Mouse (Mus musculus) intestine, postnatal 0 days (tissue): ENCODE results near the gene Eya4. TPM values are rescaled to one million over a fixed set of nuclear protein-coding genes. Genes with fewer than 3 reads are reported as not detected.

Source experiments
- ATAC-seq: fragments of 200-750 bp; cut with Nextera tagmentation; 2 replicates; pipeline ENCODE4 v1.8.0; 2017; ENCODE audit warnings: mild to moderate bottlenecking, moderate TSS enrichment, moderate library complexity
- H3K27ac ChIP-seq: fragments of 300-500 bp; sonication (generic); 2 replicates; pipeline ENCODE4 v1.5.1; 2014; ENCODE audit warnings: mild to moderate bottlenecking, low read depth, low read length, moderate library complexity
- H3K27me3 ChIP-seq: fragments of 300-500 bp; sonication (generic); replicated peaks from 2 replicates; pipeline ENCODE4 v1.6.1; 2014; ENCODE audit warnings: low read length, mixed read lengths; ENCODE audit not compliant: control insufficient read depth, insufficient read depth
- H3K36me3 ChIP-seq: fragments of 300-500 bp; sonication (generic); 2 replicates; pipeline ENCODE4 v1.6.1; 2014; ENCODE audit warnings: mild to moderate bottlenecking, moderate library complexity; ENCODE audit not compliant: control insufficient read depth, insufficient read depth
- H3K4me1 ChIP-seq: fragments of 300-500 bp; sonication (generic); replicated peaks from 2 replicates; pipeline ENCODE4 v1.6.1; 2014; ENCODE audit warnings: antibody characterized with exemption, low read length, mixed read lengths; ENCODE audit not compliant: control insufficient read depth, insufficient read depth
- H3K4me2 ChIP-seq: fragments of 300-500 bp; sonication (generic); replicated peaks from 2 replicates; pipeline ENCODE4 v1.6.1; 2014; ENCODE audit warnings: low read depth, mild to moderate bottlenecking, moderate library complexity
- H3K4me3 ChIP-seq: fragments of 300-500 bp; sonication (generic); 2 replicates; pipeline ENCODE4 v1.5.1; 2014; ENCODE audit warnings: low read depth, low read length
- H3K9ac ChIP-seq: fragments of 300-500 bp; sonication (generic); 2 replicates; pipeline ENCODE4 v1.6.1; 2014; ENCODE audit warnings: mild to moderate bottlenecking, low read depth, low read length
- H3K9me3 ChIP-seq: fragments of 300-500 bp; sonication (generic); 2 replicates; pipeline ENCODE4 v1.6.1; 2016; ENCODE audit warnings: mixed run types; ENCODE audit not compliant: control insufficient read depth
- CTCF ChIP-seq: sonication (generic); IDR thresholded peaks from 2 replicates; pipeline ENCODE4 v1.5.1; 2016; ENCODE audit warnings: low read depth, mild to moderate bottlenecking, control low read depth, antibody characterized with exemption, moderate library complexity
- WGBS: fragments of 180-500 bp; shearing (Covaris S2); extraction: QIAGEN DNeasy Blood & Tissue Kit; methylation state at CpG from one replicate; pipeline ENCODE4 v1.1.7; 2014; 5-methylcytosine and 5-hydroxymethylcytosine counted together
- polyA plus RNA-seq: library from polyadenylated mRNA; unstranded; fragments of >200 nt; fragmentation: Nextera tagmentation; extraction: Ambion mirVana; gene quantifications from 2 replicates; pipeline ENCODE4 v1.2.1, GENCODE M21; 2015

Eya4 gene
- polyA plus RNA-seq, 1 experiment from 2014 or later = 0.69 TPM

DNA sequence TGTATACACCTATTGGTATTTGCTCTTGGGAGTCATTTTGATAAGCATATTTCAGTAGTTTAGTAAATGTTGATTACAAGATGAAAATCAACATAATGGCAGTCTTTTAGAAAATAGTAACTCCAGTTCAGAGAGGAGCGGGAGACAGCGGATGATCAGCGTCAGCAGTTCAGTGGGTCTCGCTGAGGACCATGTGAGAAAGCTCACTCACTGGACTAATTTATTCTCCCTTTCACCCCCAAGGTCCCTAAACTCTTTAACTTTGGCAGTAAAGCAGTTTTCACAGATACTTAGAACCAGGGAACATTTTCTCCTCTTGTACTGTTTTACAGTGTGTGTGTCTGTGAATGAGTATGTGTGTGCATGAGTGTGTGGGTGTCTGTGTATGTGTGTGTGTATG is 115.2 kb downstream of the Eya4 start:
- no peak for ATAC-seq
- H3K4me2 ChIP-seq = no peak overlapping the region
- H3K27me3 ChIP-seq = no peaks in the 10 kb centered on the region
- no peaks in the 10 kb centered on the region for H3K4me1 ChIP-seq
- no peak overlapping the region for H3K9ac ChIP-seq
- H3K27ac ChIP-seq = no peak overlapping the region
- no peak overlapping the region for H3K4me3 ChIP-seq
- TF ChIP-seq CTCF = no peak
- no peaks in the 10 kb centered on the region for H3K9me3 ChIP-seq
- no peaks in the 10 kb centered on the region for H3K36me3 ChIP-seq
- WGBS = 89% methylated on average over 4 of the region's 4 CpGs

DNA sequence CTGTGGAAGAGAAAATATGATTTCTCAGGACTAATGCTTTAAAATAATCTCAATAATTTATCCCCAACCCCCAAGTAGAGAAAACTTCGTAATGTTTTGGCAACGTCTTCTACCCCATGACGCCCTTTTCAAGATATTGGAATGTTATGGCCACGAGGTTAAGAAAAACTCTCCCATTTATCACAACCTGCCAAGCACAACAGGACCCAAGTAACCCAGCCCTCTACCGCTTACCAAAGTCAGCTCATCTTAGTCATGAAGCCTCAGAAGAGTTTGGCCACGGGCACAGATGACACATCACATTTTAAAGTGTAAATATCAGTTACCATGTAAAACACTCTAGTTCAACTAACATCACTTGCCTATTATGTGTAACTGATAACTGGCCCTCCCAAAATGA is 117.2 kb downstream of the Eya4 start:
- TF ChIP-seq CTCF = no peak
- H3K36me3 ChIP-seq = no peaks in the 10 kb centered on the region
- no peak overlapping the region for H3K27ac ChIP-seq
- H3K4me3 ChIP-seq = no peak overlapping the region
- ATAC-seq = no peak
- no peaks in the 10 kb centered on the region for H3K9me3 ChIP-seq
- no peak overlapping the region for H3K4me2 ChIP-seq
- H3K27me3 ChIP-seq = no peaks in the 10 kb centered on the region
- no peak overlapping the region for H3K9ac ChIP-seq
- WGBS = 61% methylated on average over 6 of the region's 6 CpGs
- H3K4me1 ChIP-seq = no peaks in the 10 kb centered on the region

DNA sequence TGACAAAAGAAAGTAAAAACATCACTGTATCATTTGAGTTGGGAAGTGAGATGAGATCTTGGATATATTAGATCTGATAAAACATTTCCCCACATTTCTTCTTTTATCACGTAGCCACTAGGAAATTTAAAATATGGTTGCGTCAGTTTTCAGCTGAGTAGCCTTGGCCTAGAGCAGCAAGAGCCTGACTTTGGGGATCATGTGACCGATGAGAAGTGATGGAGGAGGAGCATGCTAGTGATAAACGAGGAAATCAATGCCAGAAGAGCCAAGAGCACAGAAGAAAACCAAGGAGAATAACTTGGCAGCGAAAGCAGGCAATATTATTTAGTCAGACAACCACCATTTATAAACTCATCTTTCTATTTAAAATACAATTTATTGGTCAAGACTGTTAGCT is 119.7 kb downstream of the Eya4 start:
- no peak overlapping the region for H3K4me3 ChIP-seq
- H3K36me3 ChIP-seq = no peaks in the 10 kb centered on the region
- no peak for TF ChIP-seq CTCF
- H3K27ac ChIP-seq = no peak overlapping the region
- H3K9ac ChIP-seq = no peak overlapping the region
- no peaks in the 10 kb centered on the region for H3K9me3 ChIP-seq
- no peak overlapping the region for H3K4me2 ChIP-seq
- no peak for ATAC-seq
- no peaks in the 10 kb centered on the region for H3K27me3 ChIP-seq
- no peaks in the 10 kb centered on the region for H3K4me1 ChIP-seq
- WGBS = 81% methylated on average over 5 of the region's 5 CpGs

DNA sequence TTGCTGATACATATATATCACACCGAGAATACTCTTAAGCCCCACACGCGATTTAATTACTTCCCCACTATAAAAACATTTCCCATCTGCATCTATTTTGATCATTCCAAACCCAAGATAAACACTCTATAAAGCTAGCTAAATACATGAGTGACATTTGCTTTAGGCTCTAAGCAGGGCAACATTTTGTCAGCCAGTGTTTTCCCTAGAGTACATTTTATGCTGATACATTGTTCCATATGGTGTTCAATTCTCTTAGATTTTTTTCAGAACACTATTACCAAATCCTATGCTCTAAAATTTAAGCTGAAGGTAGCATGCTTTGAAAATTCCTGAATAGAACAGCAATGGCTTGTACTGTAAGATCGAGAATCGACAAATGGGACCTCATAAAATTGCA is 127.2 kb downstream of the Eya4 start:
- WGBS = 80% methylated on average over 5 of the region's 5 CpGs
- Histone ChIP-seq H3K4me1 (no peaks in the 10 kb centered on the region), H3K36me3 (no peaks in the 10 kb centered on the region), H3K9ac (no peak overlapping the region), H3K27ac (no peak overlapping the region), H3K4me3 (no peak overlapping the region), H3K9me3 (no peaks in the 10 kb centered on the region), H3K27me3 (no peaks in the 10 kb centered on the region), H3K4me2 (no peak overlapping the region)
- ATAC-seq = no peak
- TF ChIP-seq CTCF = no peak

DNA sequence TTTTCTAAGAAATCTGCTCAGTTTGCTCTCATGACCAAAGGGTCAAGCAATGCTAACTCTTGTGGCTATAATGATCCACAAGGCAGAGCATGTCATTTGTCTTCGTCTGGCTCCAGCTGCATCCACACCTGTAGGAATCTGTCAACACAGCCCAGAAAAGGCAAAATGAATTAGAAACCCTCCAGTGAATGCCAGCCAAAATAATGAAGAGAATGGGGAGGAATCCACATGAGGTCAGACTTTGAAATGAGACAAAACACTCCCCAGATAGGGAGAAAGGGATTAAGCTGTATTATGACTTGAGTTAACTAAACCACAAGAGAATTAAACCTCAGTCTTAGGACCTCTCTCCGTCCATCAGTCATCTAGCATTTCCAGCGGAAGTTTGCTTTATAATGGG is 130.2 kb downstream of the Eya4 start:
- no peaks in the 10 kb centered on the region for H3K4me1 ChIP-seq
- H3K9me3 ChIP-seq = no peaks in the 10 kb centered on the region
- H3K36me3 ChIP-seq = no peaks in the 10 kb centered on the region
- no peaks in the 10 kb centered on the region for H3K27me3 ChIP-seq
- H3K27ac ChIP-seq = no peak overlapping the region
- H3K4me2 ChIP-seq = no peak overlapping the region
- no peak for TF ChIP-seq CTCF
- H3K9ac ChIP-seq = no peak overlapping the region
- WGBS = 74% methylated on average over 3 of the region's 3 CpGs
- no peak for ATAC-seq
- no peak overlapping the region for H3K4me3 ChIP-seq

DNA sequence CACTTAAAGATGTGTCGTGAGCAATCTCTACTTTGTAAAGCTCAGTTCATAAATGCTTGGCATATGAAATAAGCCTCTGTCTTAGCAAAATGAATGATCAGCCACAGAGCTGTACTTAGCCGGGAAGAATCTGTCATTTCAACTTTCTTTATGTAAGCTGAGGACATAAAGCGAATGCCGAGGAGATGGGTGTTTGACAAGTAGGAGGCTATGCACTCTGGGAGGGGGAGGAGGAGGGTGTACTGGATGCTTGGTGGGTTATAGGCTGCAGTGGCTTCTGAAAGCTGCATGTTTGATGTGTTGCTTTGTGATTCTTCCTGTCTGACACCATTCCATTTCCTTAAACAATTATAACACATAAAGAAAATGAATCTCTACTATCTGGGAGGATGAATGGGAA is 133.8 kb downstream of the Eya4 start:
- H3K36me3 ChIP-seq = no peaks in the 10 kb centered on the region
- H3K4me1 ChIP-seq = no peaks in the 10 kb centered on the region
- no peak for ATAC-seq
- H3K27ac ChIP-seq = no peak overlapping the region
- no peaks in the 10 kb centered on the region for H3K9me3 ChIP-seq
- no peaks in the 10 kb centered on the region for H3K27me3 ChIP-seq
- H3K4me2 ChIP-seq = no peak overlapping the region
- 55% methylated on average over 4 of the region's 4 CpGs for WGBS
- H3K9ac ChIP-seq = no peak overlapping the region
- no peak for TF ChIP-seq CTCF
- H3K4me3 ChIP-seq = no peak overlapping the region

DNA sequence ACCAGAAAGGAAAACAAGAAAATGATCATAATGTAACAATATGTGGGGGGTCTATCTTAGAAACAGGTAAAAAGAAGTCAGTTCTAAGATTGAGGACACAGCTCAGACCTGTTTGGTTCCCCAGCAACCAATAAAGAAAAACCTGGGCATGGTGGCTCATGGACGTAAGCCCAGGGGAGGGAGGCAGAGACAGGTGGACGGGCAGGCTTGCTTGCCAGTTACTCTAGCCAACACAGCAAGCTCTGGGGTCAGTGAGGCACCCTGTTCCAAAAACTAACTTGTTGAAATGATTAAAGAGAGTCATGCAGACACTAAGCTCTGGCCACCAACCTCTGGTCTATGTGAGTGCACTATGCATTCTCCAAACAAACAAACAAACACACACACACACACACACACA is 139.2 kb downstream of the Eya4 start:
- H3K4me2 ChIP-seq = no peak overlapping the region
- H3K4me1 ChIP-seq = no peaks in the 10 kb centered on the region
- H3K27ac ChIP-seq = no peak overlapping the region
- no peaks in the 10 kb centered on the region for H3K9me3 ChIP-seq
- no peak for ATAC-seq
- TF ChIP-seq CTCF = no peak
- no peaks in the 10 kb centered on the region for H3K36me3 ChIP-seq
- WGBS = 90% methylated on average over 2 of the region's 2 CpGs
- H3K9ac ChIP-seq = no peak overlapping the region
- H3K27me3 ChIP-seq = no peaks in the 10 kb centered on the region
- H3K4me3 ChIP-seq = no peak overlapping the region
